Mouse (Mus musculus) ES-E14 (cell line): Measurements from ENCODE around the gene Lag3. TPM values are rescaled to one million over a fixed set of nuclear protein-coding genes. Genes with fewer than 3 reads are reported as not detected.

Experiments used
- DNase-seq: peaks from one replicate; pipeline ENCODE4 v3.0.0-alpha.2; 2013; ENCODE audit warnings: low read depth, low spot score
- H3K27ac ChIP-seq: 2 replicates; pipeline ENCODE4 v1.5.1; 2012; ENCODE audit warnings: low read depth, mild to moderate bottlenecking, low read length, moderate library complexity, mixed read lengths; ENCODE audit not compliant: poor library complexity, insufficient read depth, severe bottlenecking
- H3K36me3 ChIP-seq: 2 replicates; pipeline ENCODE4 v1.6.1; 2012; ENCODE audit warnings: mild to moderate bottlenecking, low read length, moderate library complexity, mixed read lengths; ENCODE audit not compliant: control insufficient read depth, poor library complexity, insufficient read depth, severe bottlenecking
- H3K4me1 ChIP-seq, 2 experiments: fragments of 150-350 bp in 1 of 2; sonication (generic) in 1 of 2; 2 replicates each; pipeline ENCODE4 v1.6.1; 2012; ENCODE audit warnings: low read length in 2 of 2, mild to moderate bottlenecking in 1 of 2, mixed read lengths in 1 of 2; ENCODE audit not compliant: control insufficient read depth in 2 of 2, insufficient read depth in 2 of 2, poor library complexity in 1 of 2
- H3K4me3 ChIP-seq, 2 experiments: fragments of 150-350 bp in 1 of 2; sonication (generic) in 1 of 2; 2 replicates each; pipeline ENCODE4 v1.5.1; 2012; ENCODE audit warnings: low read length in 2 of 2, low read depth in 1 of 2, mild to moderate bottlenecking in 1 of 2, mixed read lengths in 1 of 2; ENCODE audit not compliant: insufficient read depth in 1 of 2, poor library complexity in 1 of 2, severe bottlenecking in 1 of 2
- H3K9ac ChIP-seq: 2 replicates; pipeline ENCODE4 v1.6.1; 2012; ENCODE audit warnings: low read depth, mild to moderate bottlenecking, low read length, mixed read lengths; ENCODE audit not compliant: poor library complexity, insufficient read depth, severe bottlenecking
- H3K9me3 ChIP-seq: fragments of 150-350 bp; sonication (generic); 2 replicates; pipeline ENCODE4 v1.6.1; 2012; ENCODE audit warnings: low read depth, mild to moderate bottlenecking, low read length; ENCODE audit not compliant: control insufficient read depth, insufficient read depth
- CHD2 ChIP-seq: IDR thresholded peaks from 2 replicates; pipeline ENCODE4 v1.6.1; 2014; ENCODE audit warnings: mild to moderate bottlenecking, low read depth, low read length, inconsistent platforms
- HCFC1 ChIP-seq: IDR thresholded peaks from 2 replicates; pipeline ENCODE4 v1.6.1; 2012; ENCODE audit warnings: low read length, inconsistent platforms, borderline replicate concordance; ENCODE audit not compliant: insufficient read depth
- MAFK ChIP-seq: IDR thresholded peaks from 2 replicates; pipeline ENCODE4 v1.6.1; 2014; ENCODE audit warnings: mild to moderate bottlenecking, low read depth, low read length, inconsistent platforms; ENCODE audit not compliant: insufficient read depth
- ZC3H11A ChIP-seq: IDR thresholded peaks from 2 replicates; pipeline ENCODE4 v1.6.1; 2012; ENCODE audit warnings: low read depth, mild to moderate bottlenecking, inconsistent platforms, low read length, borderline replicate concordance
- ZNF384 ChIP-seq: IDR thresholded peaks from 2 replicates; pipeline ENCODE4 v1.6.1; 2012; ENCODE audit warnings: low read depth, low read length, inconsistent platforms
- in situ Hi-C, 2 experiments: fragments of 600-800 bp; cut with MboI; formaldehyde crosslinking; loops; one replicate each; pipeline ENCODE4 v1.15.1; 2025; ENCODE audit warnings: low sequenced_read_pairs in 2 of 2, inconsistent platforms in 1 of 2; ENCODE audit not compliant: unreplicated experiment in 2 of 2
- total RNA-seq: library from RNA; depleted of rRNA; stranded (reverse); fragments of 300-350 nt; gene quantifications from 2 replicates; pipeline ENCODE4 v1.2.3, GENCODE M21; 2012

Lag3 gene
- total RNA-seq, 1 experiment = 1.2 TPM

DNA sequence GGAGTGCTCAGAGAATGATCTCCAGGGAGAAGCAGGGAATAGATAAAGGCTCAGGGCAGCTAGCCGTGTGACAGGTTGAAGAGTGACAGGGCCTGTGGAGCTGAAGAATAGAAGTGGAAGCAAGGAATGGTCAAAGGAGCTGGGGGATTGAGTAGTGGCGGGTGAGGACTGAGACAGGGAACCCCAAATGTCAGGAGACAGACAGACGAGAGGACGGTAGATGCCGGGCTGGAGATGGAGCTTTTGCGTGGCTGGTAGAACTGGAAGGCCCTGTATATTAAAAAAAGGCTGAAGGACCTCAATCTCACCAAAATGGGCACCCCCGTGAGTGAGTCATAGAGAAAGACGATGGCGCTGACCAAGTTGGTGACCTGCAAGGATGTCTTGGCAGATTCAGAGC is 51.0 kb downstream of the Lag3 start:
- Histone ChIP-seq H3K9me3 (no peaks in the 10 kb centered on the region), H3K36me3 (no peaks in the 10 kb centered on the region; the same call in 1 of the 2 replicates), H3K4me3 (no peak overlapping the region), H3K27ac (no peak overlapping the region), H3K4me1 (peaks cover 7 to 39% of the 10 kb centered on the region in 2 experiments), H3K9ac (no peak overlapping the region)
- in situ Hi-C loops = no loop called here
- TF ChIP-seq ZNF384 = no peak
- no peak for TF ChIP-seq HCFC1
- no peak for TF ChIP-seq MAFK
- no peak for TF ChIP-seq ZC3H11A
- no peak for TF ChIP-seq CHD2
- DNase-seq = no peak

DNA sequence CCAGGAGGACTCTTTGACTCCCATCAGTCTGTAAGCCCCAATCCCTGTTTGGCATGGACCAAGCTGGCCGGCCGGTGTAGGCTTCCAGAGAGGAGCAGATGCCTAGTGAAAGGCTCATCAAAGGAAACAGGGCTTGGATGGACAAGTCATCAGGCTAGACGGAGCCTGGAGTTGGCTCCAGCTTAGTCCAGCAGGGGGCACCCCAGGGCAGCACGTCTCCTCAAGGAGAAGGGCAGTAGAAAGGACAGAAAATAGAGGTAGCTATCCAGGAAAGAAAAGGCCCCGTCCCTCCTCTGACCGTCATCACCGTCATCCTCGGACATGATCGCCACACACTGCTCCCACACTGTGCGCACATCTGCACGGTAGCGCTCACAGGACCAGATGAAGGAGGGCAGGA is 51.8 kb downstream of the Lag3 start:
- peak overlapping the region in 1 of 2 experiments; percentile 35; a peak in 2 of 4 replicates for H3K4me3 ChIP-seq
- no peaks in the 10 kb centered on the region; the same call in 1 of the 2 replicates for H3K36me3 ChIP-seq
- no peaks in the 10 kb centered on the region for H3K9me3 ChIP-seq
- peaks cover 7 to 44% of the 10 kb centered on the region in 2 experiments for H3K4me1 ChIP-seq
- no peak overlapping the region for H3K9ac ChIP-seq
- no peak overlapping the region for H3K27ac ChIP-seq
- in situ Hi-C loops = no loop called here
- DNase-seq = peak; percentile 68
- no peak for TF ChIP-seq CHD2
- TF ChIP-seq MAFK = no peak
- no peak for TF ChIP-seq ZNF384
- TF ChIP-seq ZC3H11A = peak; percentile 53; the same call in 1 of the 2 replicates
- no peak for TF ChIP-seq HCFC1

DNA sequence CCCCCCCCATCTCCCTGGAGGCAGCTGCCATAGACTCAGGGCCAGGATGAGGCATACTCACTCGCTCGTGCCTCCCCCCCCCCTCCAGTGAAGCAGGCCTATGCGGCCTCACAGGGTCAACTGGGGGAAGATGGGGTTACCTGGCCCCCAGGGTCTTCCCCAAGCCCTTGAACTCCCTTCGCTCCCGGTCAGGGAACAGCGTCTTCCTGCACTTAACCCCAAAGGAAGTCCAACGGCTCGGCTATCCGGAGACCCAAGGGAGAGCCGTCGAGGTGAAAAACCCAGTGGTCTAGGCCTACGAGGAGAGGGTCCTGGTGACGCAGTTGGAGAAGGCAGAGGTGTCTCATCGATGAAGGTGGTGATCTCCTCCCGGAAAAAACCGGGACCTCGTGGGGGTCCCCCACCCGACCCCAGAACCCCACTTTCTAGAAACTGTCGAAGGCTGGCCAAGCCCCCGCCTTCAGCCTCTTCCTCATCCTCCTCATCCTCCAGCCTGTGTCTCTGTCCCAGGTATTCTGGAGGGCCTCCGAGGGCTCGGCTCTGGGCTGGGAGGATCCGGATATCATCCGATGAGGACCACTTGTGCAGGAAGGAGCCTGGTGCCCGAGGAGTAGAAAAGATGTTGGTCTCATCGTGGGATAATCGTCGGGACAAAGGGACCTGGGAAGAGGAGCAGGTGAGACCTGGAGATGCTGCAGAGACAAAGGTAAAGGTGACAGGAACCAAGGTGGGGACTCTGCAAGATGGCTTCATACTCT is 52.8 kb downstream of the Lag3 start:
- no peak for DNase-seq
- Histone ChIP-seq H3K4me3 (no peak overlapping the region), H3K36me3 (no peaks in the 10 kb centered on the region; the same call in 1 of the 2 replicates), H3K9me3 (no peaks in the 10 kb centered on the region), H3K9ac (no peak overlapping the region), H3K27ac (no peak overlapping the region), H3K4me1 (peaks cover 7 to 47% of the 10 kb centered on the region in 2 experiments)
- in situ Hi-C loops = no loop called here
- no peak for TF ChIP-seq CHD2
- TF ChIP-seq ZC3H11A = no peak
- TF ChIP-seq ZNF384 = no peak
- TF ChIP-seq HCFC1 = no peak
- no peak for TF ChIP-seq MAFK

DNA sequence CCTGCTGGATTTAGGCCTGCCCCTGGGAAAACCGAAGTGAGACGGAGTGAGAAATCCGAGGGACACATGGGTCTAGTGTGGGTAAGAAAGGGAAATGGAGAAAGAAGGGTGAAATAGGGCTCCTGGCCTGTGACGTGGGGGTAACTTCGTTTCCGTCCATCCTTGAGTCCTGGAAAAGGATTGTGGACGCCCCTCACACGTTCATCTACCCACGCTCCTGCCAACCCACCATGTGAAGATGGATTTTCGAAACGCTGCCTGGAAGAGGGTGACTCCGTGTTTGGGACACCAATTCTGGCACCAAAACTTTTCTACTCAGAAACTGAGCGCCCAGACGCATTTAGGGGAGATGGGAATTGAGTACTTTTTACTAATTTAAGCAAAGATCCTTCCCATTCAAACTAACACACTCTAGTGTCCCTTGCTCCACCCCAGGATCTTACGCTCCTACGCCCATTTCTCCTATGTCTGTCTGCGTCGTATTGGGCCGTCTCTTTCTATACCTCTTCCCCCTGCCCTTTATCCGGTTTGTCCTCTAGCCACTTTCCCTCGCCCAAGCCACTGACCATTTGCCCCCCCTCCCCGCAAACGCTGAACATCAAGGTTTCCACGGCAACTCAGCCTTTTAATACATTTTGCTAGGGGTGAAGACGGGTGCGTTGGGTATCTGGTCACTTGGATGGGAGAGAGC is 53.5 kb downstream of the Lag3 start:
- peak overlapping the region; percentile 50 for H3K9ac ChIP-seq
- TF ChIP-seq HCFC1 (no peak), ZNF384 (no peak), MAFK (no peak), ZC3H11A (no peak), CHD2 (no peak)
- peak overlapping the region; percentile 79 to 81 for H3K4me3 ChIP-seq
- in situ Hi-C loops = no loop called here
- H3K36me3 ChIP-seq = no peaks in the 10 kb centered on the region; the same call in 1 of the 2 replicates
- no peak for DNase-seq
- no peak overlapping the region for H3K27ac ChIP-seq
- H3K9me3 ChIP-seq = no peaks in the 10 kb centered on the region
- H3K4me1 ChIP-seq = peaks cover 7 to 45% of the 10 kb centered on the region in 2 experiments
